Mouse (Mus musculus): Measurements from ENCODE around the gene Usp44.
A peak's percentile ranks its signal among the peaks of the same experiment; 100 is the strongest.

DNA sequence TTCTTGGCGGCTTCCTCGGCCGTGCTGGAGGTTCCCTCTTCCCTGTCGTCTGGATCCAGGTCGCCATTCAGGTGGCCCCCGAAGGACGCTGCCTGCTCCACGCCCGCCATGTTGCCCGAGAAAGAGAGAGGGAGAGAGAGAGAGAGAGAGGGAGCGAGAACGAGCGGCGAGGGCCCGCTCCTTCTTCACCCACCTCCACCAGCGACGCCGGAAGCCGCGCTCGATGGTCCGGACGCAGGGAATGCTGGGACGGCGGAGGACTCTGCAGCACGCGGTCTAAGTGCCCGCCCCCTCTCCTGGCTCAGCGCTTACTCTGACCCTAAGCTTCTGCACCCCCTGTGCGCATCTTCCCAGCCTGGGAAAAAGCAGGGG is 58.2 kb downstream of the Usp44 start:
- TF ChIP-seq POLR2A (IDR thresholded peaks at IDR 0.05; ENCODE audit: low read depth, low read length): peak; percentile 58
- TF ChIP-seq CTCF (conservative IDR thresholded peaks at IDR 0.05; ENCODE audit: insufficient read depth, insufficient read length, low read depth, low read length): no peak
